Comparison of ENCODE assay signal across 8 mouse cellular contexts in genomic region chrX:71052481-71053216, GRCm38 (mm10). TPM values are rescaled to one million over a fixed set of nuclear protein-coding genes. Genes with fewer than 3 reads are reported as not detected.
DNase-seq lines count a peak whose midpoint lies in the region; ATAC-seq and TF ChIP-seq lines count a peak whose summit lies in the region.

No protein-coding gene starts in this region.

- H3K36me3 ChIP-seq in heart, adult 2 months (ENCODE audit: control insufficient read depth, insufficient read depth, low read length) = no peaks in the 10 kb centered on the region
- H3K36me3 ChIP-seq in forebrain, embryonic 16.5 days (ENCODE audit: control insufficient read depth, insufficient read depth) = no peaks in the 10 kb centered on the region
- no peaks in the 10 kb centered on the region for H3K36me3 ChIP-seq in megakaryocyte, embryonic 14.5 days (replicated peaks; ENCODE audit: low read length)
- H3K36me3 ChIP-seq in stomach, postnatal 0 days (ENCODE audit: control insufficient read depth, insufficient read depth, low read length) = no peaks in the 10 kb centered on the region

- ATAC-seq in forebrain, embryonic 16.5 days = peak; percentile 37
- ATAC-seq in stomach, postnatal 0 days (ENCODE audit: low FRiP score, low TSS enrichment) = peak; percentile 65

- intact Hi-C loops in heart, adult 2 months (cut with DNase I) = loop anchor here (2.0 to 10.0 kb wide), 9 partner anchors 35 to 470 kb away; no protein-coding TSS in a partner anchor

- no peak overlapping the region; the same call in 1 of the 2 replicates for H3K27ac ChIP-seq in heart, adult 2 months
- peak overlapping the region; percentile 84 for H3K27ac ChIP-seq in forebrain, embryonic 16.5 days (ENCODE audit: low read length)
- no peak overlapping the region for H3K27ac ChIP-seq in stomach, postnatal 0 days (replicated peaks)

- TF ChIP-seq EP300 in heart, adult 2 months (IDR thresholded peaks at IDR 0.05; ENCODE audit: insufficient read depth, low read depth, low read length) = no peak
- TF ChIP-seq EP300 in stomach, postnatal 0 days (optimal IDR thresholded peaks at IDR 0.05) = no peak

- TF ChIP-seq POLR2A in heart, adult 2 months (IDR thresholded peaks at IDR 0.05; ENCODE audit: insufficient read depth, low read depth, low read length) = no peak
- no peak for TF ChIP-seq POLR2A in brain, embryonic 14.5 days (IDR thresholded peaks at IDR 0.05; ENCODE audit: borderline replicate concordance, extremely low read depth, insufficient read depth, insufficient read length, poor library complexity, severe bottlenecking)

- peak overlapping the region; percentile 61 for H3K4me2 ChIP-seq in forebrain, embryonic 16.5 days (ENCODE audit: low read length)
- peak overlapping the region; percentile 64 for H3K4me2 ChIP-seq in stomach, postnatal 0 days (replicated peaks; ENCODE audit: low read depth)

- no peak overlapping the region; the same call in 1 of the 2 replicates for H3K4me3 ChIP-seq in heart, adult 2 months
- peak overlapping the region; percentile 56 for H3K4me3 ChIP-seq in forebrain, embryonic 16.5 days (replicated peaks; ENCODE audit: low read length)
- H3K4me3 ChIP-seq in megakaryocyte, embryonic 14.5 days (replicated peaks) = peak overlapping the region; percentile 89
- H3K4me3 ChIP-seq in stomach, postnatal 0 days (ENCODE audit: low read depth, low read length) = peak overlapping the region; percentile 51

- H3K9me3 ChIP-seq in forebrain, embryonic 16.5 days (ENCODE audit: control insufficient read depth, low read length) = no peaks in the 10 kb centered on the region
- peaks cover 13% of the 10 kb centered on the region for H3K9me3 ChIP-seq in megakaryocyte, embryonic 14.5 days
- no peaks in the 10 kb centered on the region for H3K9me3 ChIP-seq in stomach, postnatal 0 days (ENCODE audit: control insufficient read depth, low read length)

- H3K27me3 ChIP-seq in heart, adult 2 months (ENCODE audit: control insufficient read depth, insufficient read depth, low read length) = no peaks in the 10 kb centered on the region
- no peaks in the 10 kb centered on the region for H3K27me3 ChIP-seq in forebrain, embryonic 16.5 days (replicated peaks; ENCODE audit: control insufficient read depth, insufficient read depth, low read length)
- H3K27me3 ChIP-seq in megakaryocyte, embryonic 14.5 days (replicated peaks) = peaks cover 64% of the 10 kb centered on the region
- H3K27me3 ChIP-seq in stomach, postnatal 0 days (ENCODE audit: control insufficient read depth, insufficient read depth, low read length) = no peaks in the 10 kb centered on the region

- DNase-seq in heart, adult 2 months = peak; percentile 11 to 26
- DNase-seq in heart, postnatal 4 days = no peak
- DNase-seq in brain, embryonic 14.5 days (ENCODE audit: low read depth) = peak; percentile 75
- DNase-seq in kidney, postnatal 10 days = peak; percentile 44
- no peak for DNase-seq in stomach, postnatal 0 days (ENCODE audit: low spot score)
- no peak for DNase-seq in thymus, postnatal 10 days (ENCODE audit: low spot score in 2 of 2)

- H3K79me2 ChIP-seq in heart, adult 2 months (replicated peaks; ENCODE audit: control insufficient read depth, insufficient read depth, low read length) = no peaks in the 10 kb centered on the region

- peaks cover 5% of the 10 kb centered on the region for H3K4me1 ChIP-seq in heart, adult 2 months (ENCODE audit: control insufficient read depth, insufficient read depth, low read length)
- H3K4me1 ChIP-seq in forebrain, embryonic 16.5 days (replicated peaks; ENCODE audit: control insufficient read depth, insufficient read depth, low read length) = 0 out of 2 replicates have a peak, but pooled peaks cover 7% of the 10 kb centered on the region
- H3K4me1 ChIP-seq in megakaryocyte, embryonic 14.5 days = peaks cover 31% of the 10 kb centered on the region
- H3K4me1 ChIP-seq in stomach, postnatal 0 days (replicated peaks; ENCODE audit: control insufficient read depth, insufficient read depth) = no peaks in the 10 kb centered on the region

- WGBS in heart, adult 2 months = 25% methylated on average over 8 of the region's 8 CpGs
- 23% methylated on average over 8 of the region's 8 CpGs for WGBS in forebrain, embryonic 16.5 days
- 44% methylated on average over 8 of the region's 8 CpGs for WGBS in stomach, postnatal 0 days

- no peak for TF ChIP-seq CTCF in heart, adult 2 months (IDR thresholded peaks at IDR 0.05)
- no peak for TF ChIP-seq CTCF in brain, embryonic 14.5 days (IDR thresholded peaks at IDR 0.05; ENCODE audit: borderline replicate concordance, extremely low read depth, insufficient read depth, insufficient read length)
- no peak for TF ChIP-seq CTCF in stomach, postnatal 0 days (IDR thresholded peaks at IDR 0.05; ENCODE audit: low read depth)

- peak overlapping the region; percentile 50 for H3K9ac ChIP-seq in heart, adult 2 months (ENCODE audit: low read depth, low read length)
- H3K9ac ChIP-seq in forebrain, embryonic 16.5 days (replicated peaks; ENCODE audit: low read depth, low read length) = no peak overlapping the region
- no peak overlapping the region for H3K9ac ChIP-seq in stomach, postnatal 0 days (ENCODE audit: low read length)

RNA-seq across cellular contexts. Expression of gene Mamld1, which starts 2.6 kb away (rescaled TPM):
- total RNA-seq in heart, adult 2 months (2021) = 1 to 10 TPM; 5.7 to 7.0 TPM
- polyA plus RNA-seq in heart, adult 2 months (2012; rRNA removed) = 4.3 and 4.5 TPM in 2 replicates
- 10 to 100 TPM; 11.6 to 11.8 TPM for total RNA-seq in heart, postnatal 4 days (2021)
- polyA plus RNA-seq in brain, embryonic 14.5 days (2012; rRNA removed) = 6.4 and 13.2 TPM in 2 replicates
- 4.5 and 5.4 TPM in 2 replicates for polyA plus RNA-seq in forebrain, embryonic 16.5 days (2015; fragmentation: Nextera tagmentation; extraction: Ambion mirVana)
- polyA plus RNA-seq in megakaryocyte, embryonic 14.5 days (2012; ENCODE audit: insufficient read depth, low replicate concordance) = not detected in 2 replicates
- 1.0 and 1.4 TPM in 2 replicates for polyA plus RNA-seq in stomach, postnatal 0 days (2015; fragmentation: Nextera tagmentation; extraction: Ambion mirVana)

Comparison
In these comparisons a context has a peak if more than half of its experiments do, and no peak if none do; other contexts are left out.
1. DNase-seq: peak in heart, adult 2 months (2 of 2), brain, embryonic 14.5 days (single experiment) and kidney, postnatal 10 days (single experiment); none in heart, postnatal 4 days (single experiment), stomach, postnatal 0 days (single experiment) and thymus, postnatal 10 days (0 of 2).